Mouse (Mus musculus) limb, embryonic 12.5 days (tissue): Measurements from ENCODE around the gene Med12l. TPM values are rescaled to one million over a fixed set of nuclear protein-coding genes. Genes with fewer than 3 reads are reported as not detected.

ENCODE experiments used
- ATAC-seq: fragments of 200-750 bp; cut with Nextera tagmentation; 2 replicates; pipeline ENCODE4 v1.8.0; 2017; ENCODE audit warnings: low read depth, moderate TSS enrichment; ENCODE audit not compliant: insufficient number of reproducible peaks, insufficient read depth, low FRiP score, low TSS enrichment
- H3K27ac ChIP-seq: fragments of 300-500 bp; sonication (generic); 2 replicates; pipeline ENCODE4 v1.5.1; 2016; ENCODE audit warnings: mild to moderate bottlenecking, moderate library complexity
- H3K27me3 ChIP-seq: fragments of 300-500 bp; sonication (generic); 2 replicates; pipeline ENCODE4 v1.6.1; 2016; ENCODE audit warnings: mild to moderate bottlenecking, moderate library complexity
- H3K36me3 ChIP-seq: fragments of 300-500 bp; sonication (generic); 2 replicates; pipeline ENCODE4 v1.6.1; 2016; ENCODE audit warnings: mild to moderate bottlenecking, moderate library complexity
- H3K4me1 ChIP-seq: fragments of 300-500 bp; sonication (generic); replicated peaks from 2 replicates; pipeline ENCODE4 v1.6.1; 2016
- H3K4me2 ChIP-seq: fragments of 300-500 bp; sonication (generic); 2 replicates; pipeline ENCODE4 v1.6.1; 2016; ENCODE audit warnings: mild to moderate bottlenecking, moderate library complexity
- H3K4me3 ChIP-seq: fragments of 300-500 bp; sonication (generic); replicated peaks from 2 replicates; pipeline ENCODE4 v1.5.1; 2016; ENCODE audit warnings: mild to moderate bottlenecking
- H3K9ac ChIP-seq: fragments of 300-500 bp; sonication (generic); replicated peaks from 2 replicates; pipeline ENCODE4 v1.6.1; 2016; ENCODE audit warnings: mild to moderate bottlenecking, moderate library complexity
- H3K9me3 ChIP-seq: fragments of 300-500 bp; sonication (generic); 2 replicates; pipeline ENCODE4 v1.6.1; 2016; ENCODE audit warnings: mild to moderate bottlenecking, moderate library complexity
- WGBS: fragments of 180-500 bp; shearing (Covaris S2); methylation state at CpG from one replicate; pipeline ENCODE4 v1.1.7; 2016; 5-methylcytosine and 5-hydroxymethylcytosine counted together
- polyA plus RNA-seq: library from polyadenylated mRNA; unstranded; fragments of >200 nt; fragmentation: Nextera tagmentation; extraction: Ambion mirVana; gene quantifications from 2 replicates; pipeline ENCODE4 v1.2.1, GENCODE M21; 2016

Gene Med12l
- polyA plus RNA-seq, 1 experiment from 2014 or later, result 2.4 TPM

- no peak for ATAC-seq
- Histone ChIP-seq H3K4me1 (no peaks in the 10 kb centered on the region), H3K36me3 (no peaks in the 10 kb centered on the region), H3K9me3 (no peaks in the 10 kb centered on the region), H3K27ac (no peak overlapping the region), H3K27me3 (no peaks in the 10 kb centered on the region), H3K9ac (no peak overlapping the region), H3K4me3 (no peak overlapping the region), H3K4me2 (no peak overlapping the region)
- WGBS, result 84% methylated on average over 4 of the region's 4 CpGs
These were observed 191.8 kb downstream of the Med12l start for GRCm38 (mm10) chr3:59197329-59197948.

DNA sequence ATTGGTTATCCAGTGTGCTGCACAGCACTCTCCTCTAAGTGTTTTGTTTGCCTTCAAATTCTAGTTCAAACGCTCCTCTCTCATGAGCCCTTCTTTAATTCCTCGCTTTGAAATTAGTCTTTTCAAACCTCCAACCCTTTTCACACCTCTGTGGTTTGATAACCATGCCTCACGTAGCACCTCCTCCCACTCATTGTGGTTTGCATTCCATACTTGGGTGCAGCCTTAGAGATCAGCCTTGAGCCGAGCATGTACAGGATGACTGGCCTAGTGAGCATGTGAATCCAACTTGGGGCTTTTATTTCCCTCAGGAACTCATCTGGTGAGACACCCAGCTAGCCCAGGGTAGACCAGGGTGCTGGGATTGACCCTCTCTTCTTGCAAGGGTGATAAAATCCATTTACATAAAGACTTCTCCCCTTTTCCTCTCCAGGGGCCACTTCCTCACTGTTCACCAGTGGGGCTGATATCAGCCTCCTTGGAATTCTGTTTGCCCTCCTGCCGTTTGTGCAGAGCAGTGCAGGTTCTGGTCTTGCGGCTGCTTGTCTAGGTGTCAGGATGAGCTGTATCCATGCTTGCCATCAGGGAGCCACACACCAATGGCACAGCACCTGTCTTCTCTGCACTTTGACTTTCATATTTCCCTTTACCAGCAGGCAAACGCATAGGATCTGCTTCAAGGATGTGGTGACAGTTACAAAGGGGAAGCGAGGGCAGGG lies 198.3 kb downstream of the Med12l start:
- Histone ChIP-seq H3K27ac (no peak overlapping the region), H3K4me1 (peaks cover 16% of the 10 kb centered on the region), H3K27me3 (no peaks in the 10 kb centered on the region), H3K4me2 (no peak overlapping the region), H3K4me3 (no peak overlapping the region), H3K9me3 (no peaks in the 10 kb centered on the region), H3K36me3 (no peaks in the 10 kb centered on the region), H3K9ac (no peak overlapping the region)
- WGBS, result 70% methylated on average over 8 of the region's 8 CpGs
- no peak for ATAC-seq

DNA sequence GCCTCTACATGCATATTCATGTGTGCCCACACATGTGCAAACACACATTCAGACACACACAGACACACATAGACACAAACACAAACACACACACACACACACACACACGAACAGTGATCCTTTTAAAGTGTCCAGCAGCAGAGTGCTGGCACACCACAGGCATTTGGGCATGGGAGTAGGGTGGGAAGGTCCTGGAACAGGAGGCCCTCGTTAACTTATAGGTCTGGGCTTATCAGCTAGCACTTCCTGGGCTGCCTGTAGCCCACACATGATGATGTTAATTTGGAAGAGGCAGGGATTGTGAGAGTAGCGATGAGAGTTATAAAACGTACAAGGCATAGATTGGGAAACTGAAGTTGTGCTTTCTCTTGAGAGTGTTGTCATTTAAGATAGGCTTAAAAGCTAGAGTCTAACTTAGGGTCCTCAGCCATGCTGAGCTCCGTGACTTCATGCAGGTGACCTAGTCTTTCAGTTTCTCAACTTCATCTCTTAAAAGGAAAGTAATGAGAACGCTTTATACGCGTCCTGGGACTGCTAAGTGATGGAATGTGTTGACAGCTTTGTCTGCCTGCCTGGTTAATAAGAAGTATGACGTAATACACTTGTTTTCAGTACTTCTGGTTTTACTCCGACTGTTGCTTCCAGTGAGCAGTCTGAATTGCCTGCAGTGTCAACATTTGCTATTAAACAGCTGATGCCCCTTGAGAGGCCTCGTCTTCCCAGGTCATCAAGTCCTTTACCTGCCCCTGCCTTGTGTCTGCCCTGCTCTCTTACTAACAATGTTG lies 199.3 kb downstream of the Med12l start:
- H3K4me1 ChIP-seq, result peaks cover 16% of the 10 kb centered on the region
- no peaks in the 10 kb centered on the region for H3K27me3 ChIP-seq
- no peak for ATAC-seq
- H3K4me3 ChIP-seq, result no peak overlapping the region
- 53% methylated on average over 11 of the region's 11 CpGs for WGBS
- no peak overlapping the region; the same call in 1 of the 2 replicates for H3K27ac ChIP-seq
- H3K9ac ChIP-seq, result no peak overlapping the region
- no peaks in the 10 kb centered on the region for H3K36me3 ChIP-seq
- H3K4me2 ChIP-seq, result no peak overlapping the region
- H3K9me3 ChIP-seq, result no peaks in the 10 kb centered on the region

GRCm38 (mm10) chr3:59205941-59206340 lies 200.3 kb downstream of the Med12l start:
- Histone ChIP-seq H3K9me3 (no peaks in the 10 kb centered on the region), H3K4me3 (no peak overlapping the region), H3K4me1 (peaks cover 16% of the 10 kb centered on the region), H3K27ac (no peak overlapping the region), H3K4me2 (no peak overlapping the region), H3K27me3 (no peaks in the 10 kb centered on the region), H3K9ac (no peak overlapping the region), H3K36me3 (no peaks in the 10 kb centered on the region)
- 78% methylated on average over 4 of the region's 4 CpGs for WGBS
- no peak for ATAC-seq

DNA sequence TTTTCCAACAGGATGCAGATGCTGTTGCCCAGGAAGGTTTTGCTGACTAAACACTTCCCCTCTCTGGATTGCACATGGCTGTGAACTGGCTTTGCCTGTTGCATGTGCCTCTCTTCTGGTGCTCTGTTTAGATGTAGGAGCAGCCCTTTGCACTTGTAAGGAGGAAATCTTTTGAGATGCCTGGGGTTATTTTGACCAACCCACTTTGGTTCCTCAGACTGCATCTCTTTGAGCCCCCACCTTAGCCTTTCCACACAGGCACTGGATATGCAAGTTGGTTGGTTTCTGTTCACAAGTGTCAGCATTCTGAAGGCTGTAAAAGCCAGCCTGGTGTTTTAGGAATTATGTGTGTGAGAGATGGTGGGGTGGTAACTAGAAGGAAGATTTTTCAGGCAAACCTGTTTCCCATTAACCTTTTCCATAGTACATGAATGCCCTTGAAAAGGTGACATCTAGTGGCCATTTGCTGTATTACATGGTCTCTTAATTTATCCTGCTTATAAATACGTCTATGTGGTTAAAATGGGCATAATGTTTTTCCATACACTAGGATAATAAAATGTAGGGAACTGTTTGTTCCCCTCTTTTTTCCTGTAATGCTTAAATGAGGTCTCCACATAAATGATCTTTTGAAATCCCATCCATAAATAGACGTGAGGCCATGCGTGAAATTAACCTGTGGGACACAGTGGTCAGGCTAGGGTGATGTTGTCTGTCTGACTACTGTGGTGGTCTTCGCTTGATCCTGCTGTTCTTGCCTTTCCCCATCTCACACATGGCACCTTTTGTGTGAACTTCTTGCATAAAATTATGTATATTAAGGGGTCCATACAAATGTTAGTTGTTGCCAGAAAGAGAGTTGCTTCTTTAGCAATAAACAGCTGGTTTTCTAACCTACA lies 203.3 kb downstream of the Med12l start:
- Histone ChIP-seq H3K4me1 (peaks cover 16% of the 10 kb centered on the region), H3K4me3 (no peak overlapping the region), H3K27ac (0 out of 2 replicates have a peak overlapping the region, but pooled peaks have one; percentile 41), H3K36me3 (no peaks in the 10 kb centered on the region), H3K4me2 (no peak overlapping the region), H3K27me3 (no peaks in the 10 kb centered on the region), H3K9ac (no peak overlapping the region), H3K9me3 (no peaks in the 10 kb centered on the region)
- peak; percentile 44; the same call in 1 of the 2 replicates for ATAC-seq
- WGBS, result 57% methylated on average over 4 of the region's 4 CpGs

DNA sequence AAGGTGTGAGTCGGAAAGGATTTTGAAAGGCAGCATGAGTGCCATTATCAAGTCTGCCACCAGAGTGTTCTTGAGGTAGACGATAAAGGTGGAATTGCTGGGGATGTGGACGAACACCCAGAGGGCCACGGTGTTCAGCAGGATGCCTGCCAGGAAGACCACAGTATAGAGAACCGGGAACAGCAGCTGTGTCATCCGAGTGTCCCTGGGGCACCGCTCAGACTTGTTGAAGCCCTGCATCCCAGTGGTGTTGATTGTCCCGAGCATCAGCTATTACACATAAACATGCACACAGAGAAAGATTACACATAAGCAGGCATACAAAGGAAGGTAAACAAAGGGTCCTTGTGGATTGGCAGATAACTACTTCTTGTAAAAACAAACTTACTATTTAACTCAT lies 204.5 kb downstream of the Med12l start:
- WGBS, result 82% methylated on average over 8 of the region's 8 CpGs
- H3K27me3 ChIP-seq, result no peaks in the 10 kb centered on the region
- no peak overlapping the region for H3K4me3 ChIP-seq
- peaks cover 11% of the 10 kb centered on the region for H3K4me1 ChIP-seq
- H3K27ac ChIP-seq, result no peak overlapping the region
- no peak overlapping the region for H3K4me2 ChIP-seq
- ATAC-seq, result no peak
- no peak overlapping the region for H3K9ac ChIP-seq
- H3K36me3 ChIP-seq, result no peaks in the 10 kb centered on the region
- H3K9me3 ChIP-seq, result no peaks in the 10 kb centered on the region

- Histone ChIP-seq H3K4me1 (peaks cover 7% of the 10 kb centered on the region), H3K4me3 (no peak within 1 kb of the TSS), H3K27ac (no peak within 1 kb of the TSS), H3K4me2 (no peak within 1 kb of the TSS), H3K27me3 (no peaks in the 10 kb centered on the region), H3K36me3 (no peaks in the 10 kb centered on the region), H3K9me3 (no peaks in the 10 kb centered on the region), H3K9ac (no peak within 1 kb of the TSS)
- no peak for ATAC-seq
- WGBS, result 92% methylated on average over 6 of the region's 6 CpGs
These were observed 205.1 kb downstream of the Med12l start, which contains the start of gene P2ry13 for GRCm38 (mm10) chr3:59210727-59211126. P2ry13 (minus strand) TSS chr3:59210882.

DNA sequence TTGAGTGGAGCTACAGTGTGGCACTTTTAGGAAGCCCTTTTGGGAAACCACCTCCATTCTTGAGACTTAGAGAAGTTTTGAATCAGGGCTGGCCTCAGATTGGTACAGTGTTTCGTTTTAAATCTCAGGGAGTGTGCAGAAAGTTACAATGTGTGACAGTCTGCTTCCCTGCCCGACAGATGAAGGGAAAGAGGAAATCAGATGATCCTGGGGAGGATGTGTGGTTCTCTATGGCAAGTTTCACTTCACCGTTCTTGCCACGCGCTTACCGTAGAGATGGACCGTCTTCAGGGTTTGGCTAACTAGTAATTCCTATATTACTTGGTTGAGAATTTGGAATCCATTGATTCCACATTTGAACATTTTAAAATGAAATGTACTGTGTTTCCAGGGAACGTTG lies 206.2 kb downstream of the Med12l start:
- no peak overlapping the region for H3K4me3 ChIP-seq
- ATAC-seq, result no peak
- no peaks in the 10 kb centered on the region for H3K36me3 ChIP-seq
- peaks cover 7% of the 10 kb centered on the region for H3K4me1 ChIP-seq
- no peak overlapping the region for H3K27ac ChIP-seq
- no peak overlapping the region for H3K9ac ChIP-seq
- H3K4me2 ChIP-seq, result no peak overlapping the region
- H3K9me3 ChIP-seq, result no peaks in the 10 kb centered on the region
- no peaks in the 10 kb centered on the region for H3K27me3 ChIP-seq
- WGBS, result 86% methylated on average over 8 of the region's 8 CpGs

DNA sequence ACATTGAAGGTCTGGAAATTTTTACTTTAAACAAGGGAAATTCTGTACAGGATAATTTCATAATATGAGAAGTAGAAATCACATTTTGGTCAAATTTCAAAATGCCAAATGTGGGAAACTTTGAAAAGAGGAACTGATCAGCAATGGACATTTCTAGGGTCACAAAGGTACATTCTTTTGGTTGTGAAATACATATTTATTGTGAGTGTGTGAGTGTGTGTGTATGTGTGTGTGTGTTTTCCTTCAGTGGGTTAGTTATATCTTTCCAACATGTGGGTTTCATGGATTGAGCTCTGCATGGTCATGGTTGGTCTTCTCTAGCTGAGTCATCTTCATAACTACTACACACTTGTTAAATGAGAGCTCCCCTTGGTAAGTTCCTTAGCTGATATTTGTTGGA lies 206.8 kb downstream of the Med12l start:
- no peaks in the 10 kb centered on the region for H3K36me3 ChIP-seq
- H3K4me3 ChIP-seq, result no peak overlapping the region
- no peaks in the 10 kb centered on the region for H3K27me3 ChIP-seq
- H3K27ac ChIP-seq, result no peak overlapping the region
- H3K9me3 ChIP-seq, result no peaks in the 10 kb centered on the region
- H3K9ac ChIP-seq, result no peak overlapping the region
- H3K4me2 ChIP-seq, result no peak overlapping the region
- peaks cover 7% of the 10 kb centered on the region for H3K4me1 ChIP-seq
- ATAC-seq, result no peak

DNA sequence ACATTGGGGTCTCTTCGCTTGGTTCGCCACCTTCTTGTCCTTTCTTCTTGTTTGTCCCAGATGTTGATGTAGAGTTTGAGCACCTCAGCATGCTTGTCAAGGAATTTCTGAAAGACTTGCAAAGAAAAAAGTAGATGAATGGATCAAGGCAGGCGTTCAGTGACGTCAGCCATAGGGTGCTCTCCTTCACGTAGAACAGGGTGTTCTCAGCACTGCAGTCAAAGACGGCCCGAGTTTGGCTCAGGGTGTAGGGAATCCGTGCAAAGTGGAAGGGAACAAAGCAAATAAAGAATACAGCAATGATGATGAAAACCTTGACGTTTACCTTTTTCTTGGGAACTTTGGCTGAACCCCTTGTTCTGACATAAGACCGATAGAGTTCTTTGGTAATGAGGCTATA lies 211.6 kb downstream of the Med12l start:
- no peaks in the 10 kb centered on the region for H3K4me1 ChIP-seq
- no peak for ATAC-seq
- 91% methylated on average over 10 of the region's 10 CpGs for WGBS

More for the DNA sequence above, 211.6 kb downstream of the Med12l start:
- Histone ChIP-seq H3K27ac (no peak overlapping the region), H3K4me2 (no peak overlapping the region), H3K9ac (no peak overlapping the region), H3K9me3 (no peaks in the 10 kb centered on the region), H3K4me3 (no peak overlapping the region), H3K27me3 (no peaks in the 10 kb centered on the region), H3K36me3 (no peaks in the 10 kb centered on the region)
